Mouse (Mus musculus) testis, adult 2 months (tissue): ENCODE measurements around the gene Rec8.
A peak's percentile ranks its signal among the peaks of the same experiment; 100 is the strongest.

Experiments
- CTCF ChIP-seq: fragments of 200-500 bp; IDR thresholded peaks from 2 replicates; pipeline ENCODE4 v1.5.1; 2012; ENCODE audit warnings: low read depth, mild to moderate bottlenecking, inconsistent platforms, low read length, moderate library complexity; ENCODE audit not compliant: control insufficient read depth, insufficient read depth, insufficient replicate concordance
- POLR2A ChIP-seq: fragments of 200-500 bp; IDR thresholded peaks from 2 replicates; pipeline ENCODE4 v1.6.1; 2012; ENCODE audit warnings: low read depth, mild to moderate bottlenecking, inconsistent platforms, low read length, moderate library complexity; ENCODE audit not compliant: control insufficient read depth

DNA sequence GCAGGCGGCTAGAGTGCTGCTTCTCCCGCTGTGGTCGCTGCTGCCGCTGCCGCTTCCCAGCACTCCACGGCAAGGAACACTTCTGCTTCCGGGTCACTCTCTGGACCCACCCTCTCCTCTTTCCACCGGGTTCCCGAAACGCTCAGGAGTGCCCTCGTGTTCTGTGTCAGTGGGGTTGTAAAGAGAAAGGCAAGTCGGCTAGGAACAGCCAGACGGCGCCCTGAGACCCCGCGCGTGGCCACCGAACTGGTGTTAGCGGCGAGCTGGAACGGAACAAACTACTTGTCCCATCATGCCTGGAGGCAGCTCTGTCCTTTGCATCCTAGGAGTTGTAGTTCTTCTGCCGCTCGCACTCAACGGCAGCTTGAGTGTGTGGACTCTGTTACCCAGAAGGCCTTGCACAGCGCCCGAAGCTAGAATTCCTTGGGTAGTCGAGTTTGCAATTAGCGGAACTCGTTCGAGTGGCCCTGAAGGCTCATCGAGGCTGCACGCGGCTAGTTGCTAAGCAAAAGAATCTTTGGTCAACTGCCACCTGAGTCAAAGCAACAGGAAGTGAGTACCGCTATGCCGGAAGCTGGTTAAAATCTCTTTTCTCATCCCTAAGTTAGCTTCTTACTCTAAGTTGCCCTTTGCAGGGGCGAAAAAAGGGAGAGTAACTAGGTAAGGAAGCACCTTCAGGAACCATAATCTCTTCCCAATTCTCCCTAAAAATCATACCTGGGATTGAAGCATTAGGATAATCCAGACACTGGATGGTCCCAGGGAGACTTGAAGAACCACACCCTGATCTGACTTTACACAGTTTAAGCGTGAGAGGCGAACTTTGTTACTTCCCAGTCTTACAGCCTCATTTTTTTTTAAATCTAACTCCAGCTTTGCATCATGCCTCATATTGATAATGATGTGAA is 54.2 kb downstream of the Rec8 start, which contains the start of the genes Gmpr2 and Nedd8:
- TF ChIP-seq CTCF (no peak), POLR2A (peak; percentile 75)
